Mouse (Mus musculus) layer of hippocampus, postnatal 10 days (tissue): Measurements from ENCODE around the gene Xntrpc. TPM values are rescaled to one million over a fixed set of nuclear protein-coding genes. Genes with fewer than 3 reads are reported as not detected.

Experiments
- DNase-seq, 2 experiments: peaks; one replicate each; pipeline ENCODE4 v3.0.0; 2021; ENCODE audit warnings: low spot score in 2 of 2
- total RNA-seq, 2 experiments: library from RNA; stranded (reverse); gene quantifications; 2 replicates each; pipeline ENCODE4 v1.2.3; 2021

The Xntrpc gene
- total RNA-seq, 2 experiments from 2014 or later = 1.5 to 1.9 TPM

- DNase-seq = no peak
These were observed 14.8 kb downstream of the Xntrpc start for GRCm38 (mm10) chr7:102080311-102080710.

- DNase-seq = no peak
These were observed 16.3 kb downstream of the Xntrpc start for GRCm38 (mm10) chr7:102081784-102082183.

- DNase-seq = no peak
These were observed 17.3 kb downstream of the Xntrpc start, which contains the start of gene Trpc2 for GRCm38 (mm10) chr7:102082816-102083215. Gene Trpc2 (plus strand): TSS chr7:102083116.

GRCm38 (mm10) chr7:102084041-102084696 lies 18.7 kb downstream of the Xntrpc start:
- no peak for DNase-seq

GRCm38 (mm10) chr7:102087336-102087735 lies 21.8 kb downstream of the Xntrpc start:
- no peak for DNase-seq

GRCm38 (mm10) chr7:102099760-102100661 lies 34.5 kb downstream of the Xntrpc start:
- no peak for DNase-seq

GRCm38 (mm10) chr7:102100868-102101267 lies 35.4 kb downstream of the Xntrpc start:
- DNase-seq = no peak

- no peak for DNase-seq
These were observed 36.0 kb downstream of the Xntrpc start, which contains the start of gene Art1 for GRCm38 (mm10) chr7:102101487-102101886. Gene Art1 (plus strand): TSS chr7:102101743.

- no peak for DNase-seq
These were observed 36.7 kb downstream of the Xntrpc start for GRCm38 (mm10) chr7:102102241-102102640.

- DNase-seq = no peak
These were observed 37.2 kb downstream of the Xntrpc start for GRCm38 (mm10) chr7:102102696-102103095.

GRCm38 (mm10) chr7:102103555-102103954 lies 38.0 kb downstream of the Xntrpc start:
- DNase-seq = no peak

GRCm38 (mm10) chr7:102104126-102104525 lies 38.6 kb downstream of the Xntrpc start:
- DNase-seq = no peak

GRCm38 (mm10) chr7:102106700-102107141 lies 41.2 kb downstream of the Xntrpc start:
- no peak for DNase-seq

GRCm38 (mm10) chr7:102108206-102108605 lies 42.7 kb downstream of the Xntrpc start:
- DNase-seq = no peak

- DNase-seq = no peak
These were observed 43.7 kb downstream of the Xntrpc start, which contains the start of gene Art5 for GRCm38 (mm10) chr7:102109171-102109570. Gene Art5 (minus strand): TSS chr7:102109489.

GRCm38 (mm10) chr7:102109746-102110145 lies 44.2 kb downstream of the Xntrpc start:
- no peak for DNase-seq

- DNase-seq = no peak
These were observed 47.7 kb downstream of the Xntrpc start for GRCm38 (mm10) chr7:102113151-102113729.

GRCm38 (mm10) chr7:102116579-102117331 lies 51.2 kb downstream of the Xntrpc start, which contains the start of gene Chrna10:
Gene Chrna10 (minus strand): TSS chr7:102116828.
- DNase-seq = no peak

- no peak for DNase-seq
These were observed 51.9 kb downstream of the Xntrpc start for GRCm38 (mm10) chr7:102117382-102117781.

GRCm38 (mm10) chr7:102120326-102120725 lies 54.8 kb downstream of the Xntrpc start:
- DNase-seq = no peak

- no peak for DNase-seq
These were observed 66.9 kb downstream of the Xntrpc start for GRCm38 (mm10) chr7:102132395-102132794.
